Mouse (Mus musculus) adrenal gland, adult (tissue): ENCODE results near the gene Lrp10.

ENCODE experiments used
- DNase-seq, 2 experiments: peaks; one replicate each; pipeline ENCODE4 v3.0.0; 2022 to 2023; ENCODE audit warnings: low spot score in 1 of 2; ENCODE audit not compliant: inconsistent age in 2 of 2

Gene Lrp10

GRCm38 (mm10) chr14:54463959-54464292 is at the start of gene Lrp10:
Gene Lrp10, plus strand, starts transcription at chr14:54464137.
- DNase-seq: peak; percentile 92 to 97

- no peak for DNase-seq
Observed at GRCm38 (mm10) chr14:54415241-54416020, 48.5 kb upstream of the Lrp10 start.

GRCm38 (mm10) chr14:54416229-54416775 is 47.6 kb upstream of the Lrp10 start:
- no peak for DNase-seq

- DNase-seq: no peak
Observed at GRCm38 (mm10) chr14:54416830-54417229, 47.1 kb upstream of the Lrp10 start.

GRCm38 (mm10) chr14:54417623-54418081 is 46.3 kb upstream of the Lrp10 start, which contains the start of gene Slc7a7:
Gene Slc7a7, minus strand, starts transcription at chr14:54417780.
- DNase-seq: peak; percentile 30 to 55

GRCm38 (mm10) chr14:54421014-54421413 is 42.9 kb upstream of the Lrp10 start:
- DNase-seq: no peak

- DNase-seq: peak in 1 of 2 experiments; percentile 78
Observed at GRCm38 (mm10) chr14:54423406-54423805, 40.5 kb upstream of the Lrp10 start.

GRCm38 (mm10) chr14:54424634-54425033 is 39.3 kb upstream of the Lrp10 start:
- DNase-seq: no peak

GRCm38 (mm10) chr14:54425540-54425939 is 38.4 kb upstream of the Lrp10 start:
- no peak for DNase-seq

- no peak for DNase-seq
Observed at GRCm38 (mm10) chr14:54426003-54426688, 37.8 kb upstream of the Lrp10 start.

GRCm38 (mm10) chr14:54426689-54427398 is 37.1 kb upstream of the Lrp10 start, which contains the start of gene Mrpl52:
Gene Mrpl52, plus strand, starts transcription at chr14:54426909.
- DNase-seq: peak; percentile 95 to 98

GRCm38 (mm10) chr14:54427696-54428095 is 36.2 kb upstream of the Lrp10 start:
- DNase-seq: peak in 1 of 2 experiments; percentile 4

GRCm38 (mm10) chr14:54428421-54428820 is 35.5 kb upstream of the Lrp10 start:
- no peak for DNase-seq

- DNase-seq: peak; percentile 11 to 41
Observed at GRCm38 (mm10) chr14:54429332-54430093, 34.4 kb upstream of the Lrp10 start.

- peak; percentile 37 to 71 for DNase-seq
Observed at GRCm38 (mm10) chr14:54430406-54431145, 33.4 kb upstream of the Lrp10 start.

- DNase-seq: peak; percentile 82 to 92
Observed at GRCm38 (mm10) chr14:54431334-54432077, 32.4 kb upstream of the Lrp10 start, which contains the start of gene Mmp14. Gene Mmp14, plus strand, starts transcription at chr14:54431612.

GRCm38 (mm10) chr14:54432078-54432836 is 31.7 kb upstream of the Lrp10 start:
- DNase-seq: peak; percentile 65 to 86
